ENCODE assay signal across 12 mouse cellular contexts in the genomic region with DNA sequence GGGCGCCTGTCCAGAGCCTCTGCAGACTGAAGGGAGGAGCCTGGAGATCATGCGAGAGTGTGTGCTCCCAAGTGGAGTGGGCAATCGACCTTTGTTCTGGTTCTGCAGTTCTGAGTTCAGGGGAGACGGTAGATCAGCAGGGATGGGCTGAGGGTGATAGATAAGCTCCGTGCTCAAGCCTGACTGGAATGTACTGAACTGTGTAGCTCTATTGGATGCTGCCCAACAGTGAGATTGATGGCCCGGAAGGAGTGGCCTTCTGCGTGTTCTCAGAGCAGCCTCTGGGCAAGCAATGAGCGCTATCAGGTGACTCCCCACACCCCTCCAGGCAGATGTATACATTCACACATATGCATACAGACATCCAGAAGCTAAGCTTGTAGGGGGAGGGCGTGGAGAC.
DNase-seq lines count a peak whose midpoint lies in the region; ATAC-seq and TF ChIP-seq lines count a peak whose summit lies in the region.
"Had no signal": no experiment of that assay in that cellular context is flagged by ENCODE, and none has a peak within 500 bp of the region (broad histone marks: within the 10 kb centered on the region; RNA-seq: fewer than 3 reads in every experiment).

No protein-coding gene starts in this region.

- no peak overlapping the region for H3K4me2 ChIP-seq in heart, postnatal 0 days (ENCODE audit: low read depth, low read length)
- H3K4me2 ChIP-seq: limb, embryonic 12.5 days had no signal

- no peaks in the 10 kb centered on the region for H3K9me3 ChIP-seq in heart, postnatal 0 days (replicated peaks; ENCODE audit: control insufficient read depth, low read length)
- H3K9me3 ChIP-seq: limb, embryonic 12.5 days had no signal

- DNase-seq in urinary bladder, postnatal 14 days (ENCODE audit: low spot score): peak; percentile 14
- DNase-seq in urinary bladder, adult 18-20 months (ENCODE audit: low spot score in 2 of 2): no peak
- peak; percentile 66 for DNase-seq in heart, postnatal 0 days (ENCODE audit: low spot score)
- peak; percentile 18 for DNase-seq in kidney, postnatal 10 days
- DNase-seq in yolk sac, embryonic 10.5 days (ENCODE audit: low spot score): no peak
- DNase-seq in gastrocnemius, adult 18-20 months (ENCODE audit: low spot score): no peak
- DNase-seq in frontal cortex, adult 2 months (ENCODE audit: extremely low spot score in 1 of 2, low spot score in 1 of 2): no peak
- DNase-seq in cerebellum, postnatal 4 days (ENCODE audit: low spot score in 2 of 2): no peak
- DNase-seq: forebrain, postnatal 0 days; thymus, adult 18-20 months had no signal

- no peaks in the 10 kb centered on the region for H3K36me3 ChIP-seq in heart, postnatal 0 days (replicated peaks; ENCODE audit: control insufficient read depth, insufficient read depth, low read length)
- H3K36me3 ChIP-seq: limb, embryonic 12.5 days had no signal

- no peaks in the 10 kb centered on the region for H3K27me3 ChIP-seq in heart, postnatal 0 days (ENCODE audit: control insufficient read depth, insufficient read depth, low read length)
- H3K27me3 ChIP-seq: limb, embryonic 12.5 days had no signal

- no peak overlapping the region for H3K4me3 ChIP-seq in heart, postnatal 0 days (ENCODE audit: low read depth, low read length)
- H3K4me3 ChIP-seq: limb, embryonic 12.5 days; myocyte had no signal

- no peak overlapping the region for H3K9ac ChIP-seq in heart, postnatal 0 days (replicated peaks; ENCODE audit: low read depth, low read length)
- H3K9ac ChIP-seq: forebrain, postnatal 0 days; limb, embryonic 12.5 days had no signal

- WGBS in heart, postnatal 0 days: 16% methylated on average over 9 of the region's 9 CpGs

- no peak for TF ChIP-seq CTCF in heart, postnatal 0 days (IDR thresholded peaks at IDR 0.05; ENCODE audit: low read depth)

- peaks cover 20% of the 10 kb centered on the region for H3K4me1 ChIP-seq in heart, postnatal 0 days (ENCODE audit: control insufficient read depth, insufficient read depth)

- H3K27ac ChIP-seq in heart, postnatal 0 days (ENCODE audit: low read depth): peak overlapping the region; percentile 89
- H3K27ac ChIP-seq: limb, embryonic 12.5 days had no signal

- peak; percentile 90 for ATAC-seq in heart, postnatal 0 days (ENCODE audit: insufficient read depth, low read depth)
- ATAC-seq: forebrain, postnatal 0 days had no signal

- no peak for TF ChIP-seq EP300 in heart, postnatal 0 days (IDR thresholded peaks at IDR 0.05; ENCODE audit: low read depth)

Comparison
In these comparisons a context has a peak if more than half of its experiments do, and no peak if none do; other contexts are left out.
1. DNase-seq: peak in urinary bladder, postnatal 14 days (single experiment), heart, postnatal 0 days (single experiment) and kidney, postnatal 10 days (single experiment); none in urinary bladder, adult 18-20 months (0 of 2), yolk sac, embryonic 10.5 days (single experiment), gastrocnemius, adult 18-20 months (single experiment), frontal cortex, adult 2 months (0 of 2) and cerebellum, postnatal 4 days (0 of 2).